Mouse (Mus musculus): ENCODE data around the gene Zfand5.

Gene Zfand5

DNA sequence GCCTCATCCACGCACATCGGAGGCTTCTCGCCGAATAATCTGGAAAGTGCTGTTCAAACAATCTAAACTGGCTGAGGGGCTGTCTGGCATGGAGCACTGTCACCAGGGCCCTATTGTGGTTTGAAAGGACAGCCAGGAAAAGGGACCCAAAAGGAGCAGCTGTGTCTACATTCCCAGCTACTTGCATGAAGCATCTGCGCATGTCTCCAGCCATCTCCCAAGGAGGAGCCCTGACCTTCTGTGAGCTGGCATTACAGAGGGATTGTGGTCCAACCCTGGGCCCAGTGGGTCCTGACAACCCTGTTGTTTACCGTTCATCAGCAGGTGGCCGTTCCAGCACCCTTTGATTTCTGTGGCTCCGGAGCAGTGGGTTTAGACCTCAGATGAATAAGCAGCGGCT, 56.9 kb downstream of the Zfand5 start:
- DNase-seq (ENCODE audit: extremely low read depth, low read depth, low spot score) = no peak

DNA sequence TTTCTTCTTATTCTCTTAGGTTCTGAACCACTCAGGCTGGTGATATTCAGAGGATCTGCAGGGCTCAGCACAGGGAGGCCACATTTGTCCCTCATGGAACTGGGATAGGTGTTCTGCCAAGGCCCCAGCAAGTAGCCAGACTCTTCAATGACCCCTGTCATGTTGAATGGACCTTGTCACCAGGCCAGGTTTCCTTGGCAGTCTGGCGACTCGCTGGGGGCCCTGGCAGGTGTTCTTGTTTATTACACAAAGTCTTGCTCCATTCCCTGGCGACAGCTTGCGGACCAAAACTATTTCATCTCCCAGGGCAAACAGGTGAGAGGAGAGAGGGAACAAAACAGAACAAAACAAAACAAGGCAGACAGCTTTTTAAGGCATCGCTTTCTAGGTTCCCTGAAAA, 57.7 kb downstream of the Zfand5 start:
- no peak for DNase-seq (ENCODE audit: extremely low read depth, low read depth, low spot score)

DNA sequence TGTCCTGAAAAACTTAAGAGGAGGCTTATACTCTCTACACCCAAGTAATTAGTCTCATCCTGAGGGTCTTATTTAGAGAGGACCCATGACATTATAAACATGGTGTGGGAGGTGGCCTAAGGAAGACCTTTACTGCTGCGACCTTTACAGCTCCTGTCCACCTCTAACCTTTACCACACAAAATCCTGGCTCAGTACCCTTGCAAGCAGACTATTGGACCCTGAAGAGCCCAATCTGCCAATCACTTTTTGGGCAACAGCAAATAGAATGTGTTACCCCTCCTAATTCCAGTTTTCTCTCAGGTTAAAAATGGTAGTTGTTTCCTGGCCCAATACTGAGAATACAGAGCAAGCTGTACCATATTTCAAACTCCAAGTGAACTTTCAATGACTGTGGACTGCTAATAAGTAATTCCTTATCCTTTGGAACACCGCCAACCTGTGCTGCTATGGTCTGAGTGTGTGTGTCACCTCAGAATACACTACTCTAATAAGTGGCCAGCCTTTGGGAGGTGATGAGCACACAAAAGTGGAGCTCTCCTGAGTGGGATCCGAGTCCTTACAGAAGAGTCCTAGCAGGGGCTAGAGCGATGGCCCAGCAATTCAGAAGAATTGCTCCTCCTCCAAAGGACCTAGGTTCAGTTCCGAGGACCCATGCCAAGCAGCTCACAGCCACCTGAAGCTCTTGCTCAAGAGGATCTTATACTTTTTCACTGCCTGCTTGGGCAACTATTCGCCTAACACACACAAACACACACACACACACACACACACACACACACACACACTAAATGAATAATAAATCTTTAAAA, 58.4 kb downstream of the Zfand5 start:
- DNase-seq (ENCODE audit: extremely low read depth, low read depth, low spot score) = no peak

- DNase-seq (ENCODE audit: extremely low read depth, low read depth, low spot score) = no peak
Observed at GRCm38 (mm10) chr19:21331621-21332155, 59.6 kb downstream of the Zfand5 start.

Data from fat pad, adult 2 months (tissue).